Comparison of ENCODE assay signal across 13 mouse cellular contexts in genomic region chr2:32121150-32121549, GRCm38 (mm10). TPM values are rescaled to one million over a fixed set of nuclear protein-coding genes. Genes with fewer than 3 reads are reported as not detected.
DNase-seq lines count a peak whose midpoint lies in the region; ATAC-seq and TF ChIP-seq lines count a peak whose summit lies in the region.
"Had no signal": no experiment of that assay in that cellular context is flagged by ENCODE, and none has a peak within 500 bp of the region (broad histone marks: within the 10 kb centered on the region; RNA-seq: fewer than 3 reads in every experiment).

No protein-coding gene starts in this region.

- no peaks in the 10 kb centered on the region for H3K27me3 ChIP-seq in embryonic facial prominence, embryonic 10.5 days (replicated peaks; ENCODE audit: low read depth, poor library complexity, severe bottlenecking)
- no peaks in the 10 kb centered on the region for H3K27me3 ChIP-seq in limb, embryonic 12.5 days
- no peaks in the 10 kb centered on the region for H3K27me3 ChIP-seq in thymus, adult 2 months (ENCODE audit: control insufficient read depth, insufficient read depth, low read length)
- H3K27me3 ChIP-seq: embryonic facial prominence, embryonic 15.5 days; kidney, embryonic 15.5 days had no signal

- TF ChIP-seq POLR2A in thymus, adult 2 months (IDR thresholded peaks at IDR 0.05; ENCODE audit: control insufficient read depth, extremely low read depth, insufficient read depth, low read length, poor library complexity) = no peak

- H3K4me2 ChIP-seq in limb, embryonic 12.5 days = no peak overlapping the region
- H3K4me2 ChIP-seq: embryonic facial prominence, embryonic 15.5 days; kidney, embryonic 15.5 days had no signal

- H3K36me3 ChIP-seq in embryonic facial prominence, embryonic 10.5 days (replicated peaks) = no peaks in the 10 kb centered on the region
- H3K36me3 ChIP-seq in limb, embryonic 12.5 days = no peaks in the 10 kb centered on the region
- H3K36me3 ChIP-seq in thymus, adult 2 months (ENCODE audit: control insufficient read depth, insufficient read depth, low read length) = no peaks in the 10 kb centered on the region
- H3K36me3 ChIP-seq: embryonic facial prominence, embryonic 15.5 days; kidney, embryonic 15.5 days had no signal

- no peak overlapping the region for H3K4me3 ChIP-seq in embryonic facial prominence, embryonic 10.5 days
- no peak overlapping the region for H3K4me3 ChIP-seq in limb, embryonic 12.5 days (replicated peaks)
- no peak overlapping the region for H3K4me3 ChIP-seq in thymus, adult 2 months (ENCODE audit: control insufficient read depth, insufficient read depth, low read length)
- H3K4me3 ChIP-seq: embryonic facial prominence, embryonic 15.5 days; kidney, embryonic 15.5 days had no signal

- H3K4me1 ChIP-seq in embryonic facial prominence, embryonic 10.5 days = peaks cover 8% of the 10 kb centered on the region
- H3K4me1 ChIP-seq in limb, embryonic 12.5 days (replicated peaks) = no peaks in the 10 kb centered on the region
- peaks cover 12% of the 10 kb centered on the region for H3K4me1 ChIP-seq in thymus, adult 2 months (replicated peaks; ENCODE audit: control insufficient read depth, insufficient read depth, low read length)
- H3K4me1 ChIP-seq: embryonic facial prominence, embryonic 15.5 days had no signal

- H3K27ac ChIP-seq in embryonic facial prominence, embryonic 10.5 days (replicated peaks) = no peak overlapping the region; the same call in 1 of the 2 replicates
- H3K27ac ChIP-seq in limb, embryonic 12.5 days = 0 out of 2 replicates have a peak overlapping the region, but pooled peaks have one; percentile 12
- H3K27ac ChIP-seq in thymus, adult 2 months (ENCODE audit: control insufficient read depth, insufficient read depth, low read length) = no peak overlapping the region
- H3K27ac ChIP-seq: embryonic facial prominence, embryonic 15.5 days; kidney, embryonic 15.5 days had no signal

- H3K9ac ChIP-seq in limb, embryonic 12.5 days (replicated peaks) = no peak overlapping the region
- H3K9ac ChIP-seq: embryonic facial prominence, embryonic 15.5 days; kidney, embryonic 15.5 days had no signal

- H3K9me3 ChIP-seq in embryonic facial prominence, embryonic 10.5 days = no peaks in the 10 kb centered on the region
- no peaks in the 10 kb centered on the region for H3K9me3 ChIP-seq in limb, embryonic 12.5 days
- H3K9me3 ChIP-seq: embryonic facial prominence, embryonic 15.5 days; kidney, embryonic 15.5 days had no signal

- TF ChIP-seq CTCF in thymus, adult 2 months (IDR thresholded peaks at IDR 0.05; ENCODE audit: borderline replicate concordance, control insufficient read depth, extremely low read depth, insufficient read depth, low read length, poor library complexity) = no peak

- peak; percentile 98 for DNase-seq in heart, adult 11 months
- no peak for DNase-seq in heart, postnatal 4 days
- peak; percentile 24 for DNase-seq in embryonic facial prominence, embryonic 10.5 days (ENCODE audit: low spot score)
- peak; percentile 49 for DNase-seq in thymus, adult 2 months
- no peak for DNase-seq in layer of hippocampus, postnatal 36 days
- DNase-seq in kidney, adult 11 months = no peak
- DNase-seq in kidney, postnatal 25 days = no peak
- DNase-seq: cerebellum, adult 2 months had no signal

- no peak for ATAC-seq in limb, embryonic 12.5 days (ENCODE audit: insufficient number of reproducible peaks, insufficient read depth, low FRiP score, low TSS enrichment, low read depth)

- 48% methylated on average over 5 of the region's 5 CpGs for WGBS in embryonic facial prominence, embryonic 10.5 days
- 54% methylated on average over 5 of the region's 5 CpGs for WGBS in limb, embryonic 12.5 days
- WGBS in thymus, adult 2 months = 12% methylated on average over 5 of the region's 5 CpGs

RNA-seq across cellular contexts. Expression of gene Plpp7, which starts 25.8 kb away (rescaled TPM):
- 10 to 100 TPM; 15.7 to 20.5 TPM for total RNA-seq in heart, postnatal 4 days (2021)
- polyA plus RNA-seq in embryonic facial prominence, embryonic 10.5 days (2016; fragmentation: Nextera tagmentation; extraction: Ambion mirVana) = 4.7 and 5.7 TPM in 2 replicates
- 5.0 and 5.7 TPM in 2 replicates for polyA plus RNA-seq in limb, embryonic 12.5 days (2016; fragmentation: Nextera tagmentation; extraction: Ambion mirVana)
- polyA plus RNA-seq in thymus, adult 2 months (2012; rRNA removed) = 2.9 and 7.7 TPM in 2 replicates
- total RNA-seq in layer of hippocampus, postnatal 36 days (2021) = 10 to 100 TPM; 23.2 to 24.9 TPM
- total RNA-seq: neutrophil, adult 5-6 weeks had no signal

RNA-seq across cellular contexts. Expression of gene Prrc2b, which starts 29.7 kb away (rescaled TPM):
- total RNA-seq in heart, postnatal 4 days (2021) = 100 to 1,000 TPM; 138 to 145 TPM
- polyA plus RNA-seq in embryonic facial prominence, embryonic 10.5 days (2016; fragmentation: Nextera tagmentation; extraction: Ambion mirVana) = 60.0 and 69.9 TPM in 2 replicates
- 69.2 and 89.9 TPM in 2 replicates for polyA plus RNA-seq in limb, embryonic 12.5 days (2016; fragmentation: Nextera tagmentation; extraction: Ambion mirVana)
- 104 and 134 TPM in 2 replicates for polyA plus RNA-seq in thymus, adult 2 months (2012; rRNA removed)
- total RNA-seq in layer of hippocampus, postnatal 36 days (2021) = 100 to 1,000 TPM; 271 to 276 TPM

RNA-seq across cellular contexts. Expression of gene Fam78a, which starts 36.5 kb away (rescaled TPM):
- 10 to 100 TPM; 40.9 to 42.5 TPM for total RNA-seq in heart, postnatal 4 days (2021)
- polyA plus RNA-seq in embryonic facial prominence, embryonic 10.5 days (2016; fragmentation: Nextera tagmentation; extraction: Ambion mirVana) = 1.8 and 2.2 TPM in 2 replicates
- 4.0 and 4.4 TPM in 2 replicates for polyA plus RNA-seq in limb, embryonic 12.5 days (2016; fragmentation: Nextera tagmentation; extraction: Ambion mirVana)
- 189 and 210 TPM in 2 replicates for polyA plus RNA-seq in thymus, adult 2 months (2012; rRNA removed)
- total RNA-seq in layer of hippocampus, postnatal 36 days (2021) = 1 to 10 TPM; 4.5 to 5.3 TPM
- polyA plus RNA-seq: C2C12 had no signal

Comparison
In these comparisons a context has a peak if more than half of its experiments do, and no peak if none do; other contexts are left out.
1. DNase-seq: peak in heart, adult 11 months (single experiment), embryonic facial prominence, embryonic 10.5 days (single experiment) and thymus, adult 2 months (single experiment); none in heart, postnatal 4 days (single experiment), layer of hippocampus, postnatal 36 days (0 of 2), kidney, adult 11 months (single experiment) and kidney, postnatal 25 days (0 of 2).
2. RNA of gene Fam78a, which starts 36.5 kb away (polyA plus RNA-seq): 189 to 210 TPM in thymus, adult 2 months; 4.0 to 4.4 TPM in limb, embryonic 12.5 days and 1.8 to 2.2 TPM in embryonic facial prominence, embryonic 10.5 days; every median in the first group is over 10 times any median in the second.